Mouse (Mus musculus) lung, postnatal 0 days (tissue): ENCODE results near the gene Kcnn1. TPM values are rescaled to one million over a fixed set of nuclear protein-coding genes. Genes with fewer than 3 reads are reported as not detected.

ENCODE experiments used
- ATAC-seq: fragments of 200-750 bp; cut with Nextera tagmentation; 2 replicates; pipeline ENCODE4 v1.8.0; 2017; ENCODE audit warnings: moderate library complexity
- DNase-seq: peaks from one replicate; pipeline ENCODE4 v3.0.0-alpha.2; 2016; ENCODE audit warnings: low spot score
- H3K27ac ChIP-seq: fragments of 300-500 bp; sonication (generic); 2 replicates; pipeline ENCODE4 v1.5.1; 2014; ENCODE audit warnings: antibody characterized with exemption, mild to moderate bottlenecking, low read length, mixed read lengths
- H3K27me3 ChIP-seq: fragments of 300-500 bp; sonication (generic); replicated peaks from 2 replicates; pipeline ENCODE4 v1.6.1; 2014; ENCODE audit warnings: low read length, mixed read lengths; ENCODE audit not compliant: insufficient read depth
- H3K36me3 ChIP-seq: fragments of 300-500 bp; sonication (generic); 2 replicates; pipeline ENCODE4 v1.6.1; 2014; ENCODE audit warnings: low read length, mixed read lengths; ENCODE audit not compliant: insufficient read depth
- H3K4me1 ChIP-seq: fragments of 300-500 bp; sonication (generic); 2 replicates; pipeline ENCODE4 v1.6.1; 2014; ENCODE audit warnings: antibody characterized with exemption, low read depth, low read length, mixed read lengths; ENCODE audit not compliant: insufficient read depth
- H3K4me2 ChIP-seq: fragments of 300-500 bp; sonication (generic); replicated peaks from 2 replicates; pipeline ENCODE4 v1.6.1; 2014; ENCODE audit warnings: low read depth, mild to moderate bottlenecking, low read length, moderate library complexity, mixed read lengths
- H3K4me3 ChIP-seq: fragments of 300-500 bp; sonication (generic); 2 replicates; pipeline ENCODE4 v1.5.1; 2014; ENCODE audit warnings: low read depth, low read length
- H3K9ac ChIP-seq: fragments of 300-500 bp; sonication (generic); replicated peaks from 2 replicates; pipeline ENCODE4 v1.6.1; 2014; ENCODE audit warnings: low read depth, mild to moderate bottlenecking
- H3K9me3 ChIP-seq: fragments of 300-500 bp; sonication (generic); 2 replicates; pipeline ENCODE4 v1.6.1; 2016; ENCODE audit warnings: low read length, mixed read lengths
- CTCF ChIP-seq: IDR thresholded peaks from 2 replicates; pipeline ENCODE4 v1.5.1; 2016; ENCODE audit warnings: antibody characterized with exemption, mild to moderate bottlenecking
- EP300 ChIP-seq: IDR thresholded peaks from 2 replicates; pipeline ENCODE4 v1.6.1; 2016; ENCODE audit warnings: antibody characterized with exemption, mild to moderate bottlenecking, control low read depth
- WGBS: fragments of 180-500 bp; shearing (Covaris S2); extraction: QIAGEN DNeasy Blood & Tissue Kit; methylation state at CpG from one replicate; pipeline ENCODE4 v1.1.7; 2014; 5-methylcytosine and 5-hydroxymethylcytosine counted together
- polyA plus RNA-seq: library from polyadenylated mRNA; unstranded; fragments of >200 nt; fragmentation: Nextera tagmentation; extraction: Ambion mirVana; gene quantifications from 2 replicates; pipeline ENCODE4 v1.2.1, GENCODE M21; 2015

Gene Kcnn1
- polyA plus RNA-seq, 1 experiment from 2014 or later = 0.25 TPM

DNA sequence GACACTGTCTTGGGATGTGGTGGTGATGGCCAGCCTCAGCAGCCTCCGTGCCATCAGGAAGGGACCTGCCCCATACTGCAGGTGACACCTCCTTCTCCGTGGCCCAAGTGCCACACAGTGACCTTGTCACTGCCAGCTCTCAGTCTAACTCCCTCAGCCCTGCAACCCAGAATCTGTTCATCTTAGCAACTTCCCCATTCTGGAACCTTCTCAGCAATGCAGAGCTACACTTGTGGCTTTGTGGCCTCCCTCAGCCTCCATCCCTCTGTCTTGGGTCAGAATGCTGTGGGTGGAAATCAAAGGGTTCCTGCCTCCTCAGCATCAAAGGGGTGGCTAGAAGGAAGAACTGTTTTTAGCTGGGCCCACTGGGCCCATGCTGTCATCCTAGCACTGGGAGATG, 9.2 kb downstream of the Kcnn1 start:
- Histone ChIP-seq H3K4me2 (no peak overlapping the region), H3K9ac (no peak overlapping the region), H3K36me3 (no peaks in the 10 kb centered on the region), H3K4me1 (no peaks in the 10 kb centered on the region; the same call in 1 of the 2 replicates), H3K4me3 (no peak overlapping the region), H3K27ac (no peak overlapping the region), H3K9me3 (no peaks in the 10 kb centered on the region), H3K27me3 (no peaks in the 10 kb centered on the region)
- no peak for TF ChIP-seq CTCF
- TF ChIP-seq EP300 = no peak
- ATAC-seq (no peak), DNase-seq (no peak)
- WGBS = 71% methylated on average over 2 of the region's 2 CpGs

DNA sequence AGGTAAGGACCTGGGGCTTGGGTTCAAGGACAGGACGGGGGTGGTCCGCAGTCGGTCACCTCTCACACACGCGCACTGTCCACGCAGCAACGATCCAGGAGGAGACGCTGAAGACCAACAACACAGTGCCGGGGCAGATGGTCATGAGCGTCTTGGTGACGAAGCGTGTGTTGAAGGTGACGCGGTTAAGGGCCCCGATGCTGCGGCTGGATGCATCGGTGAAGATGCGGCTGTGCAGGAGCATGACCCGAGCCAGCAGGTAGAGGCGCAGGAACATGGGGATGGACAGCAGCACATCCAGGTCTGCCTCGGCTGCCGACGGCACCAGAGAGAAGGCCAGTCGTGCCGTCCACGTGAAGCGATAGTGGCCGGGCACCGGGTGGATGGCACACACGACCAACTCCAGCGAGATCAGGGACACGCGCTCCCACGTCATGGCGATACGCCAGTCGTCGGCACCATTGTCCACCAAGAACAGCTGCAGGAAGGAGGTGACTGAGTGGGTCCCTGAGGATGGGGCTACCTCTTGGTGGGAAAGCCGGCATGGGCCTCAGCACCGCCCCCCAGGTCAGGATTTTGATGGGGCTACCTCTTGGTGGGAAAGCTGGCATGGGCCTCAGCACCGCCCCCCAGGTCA, 10.3 kb downstream of the Kcnn1 start:
- Histone ChIP-seq H3K27me3 (no peaks in the 10 kb centered on the region), H3K9ac (no peak overlapping the region), H3K4me2 (no peak overlapping the region), H3K27ac (no peak overlapping the region), H3K36me3 (no peaks in the 10 kb centered on the region), H3K4me3 (no peak overlapping the region), H3K9me3 (no peaks in the 10 kb centered on the region), H3K4me1 (no peaks in the 10 kb centered on the region; the same call in 1 of the 2 replicates)
- TF ChIP-seq EP300 (no peak), CTCF (no peak)
- ATAC-seq (no peak), DNase-seq (no peak)
- WGBS = 86% methylated on average over 41 of the region's 41 CpGs

GRCm38 (mm10) chr8:70851837-70852236, 11.2 kb downstream of the Kcnn1 start:
- Histone ChIP-seq H3K9me3 (no peaks in the 10 kb centered on the region), H3K27ac (no peak overlapping the region), H3K4me2 (no peak overlapping the region), H3K36me3 (no peaks in the 10 kb centered on the region), H3K4me1 (no peaks in the 10 kb centered on the region; the same call in 1 of the 2 replicates), H3K9ac (no peak overlapping the region), H3K27me3 (no peaks in the 10 kb centered on the region), H3K4me3 (no peak overlapping the region)
- 44% methylated on average over 6 of the region's 6 CpGs for WGBS
- ATAC-seq = no peak
- no peak for DNase-seq
- TF ChIP-seq EP300 (no peak), CTCF (no peak)

- no peak for DNase-seq
- no peaks in the 10 kb centered on the region for H3K36me3 ChIP-seq
- no peak for ATAC-seq
- H3K9me3 ChIP-seq = no peaks in the 10 kb centered on the region
- no peaks in the 10 kb centered on the region for H3K27me3 ChIP-seq
- no peak overlapping the region for H3K4me2 ChIP-seq
- no peak overlapping the region for H3K27ac ChIP-seq
- WGBS = 88% methylated on average over 4 of the region's 4 CpGs
- no peaks in the 10 kb centered on the region for H3K4me1 ChIP-seq
- TF ChIP-seq EP300 (no peak), CTCF (no peak)
- H3K9ac ChIP-seq = no peak overlapping the region
- no peak overlapping the region for H3K4me3 ChIP-seq
These were observed 12.1 kb downstream of the Kcnn1 start for GRCm38 (mm10) chr8:70850947-70851346.

DNA sequence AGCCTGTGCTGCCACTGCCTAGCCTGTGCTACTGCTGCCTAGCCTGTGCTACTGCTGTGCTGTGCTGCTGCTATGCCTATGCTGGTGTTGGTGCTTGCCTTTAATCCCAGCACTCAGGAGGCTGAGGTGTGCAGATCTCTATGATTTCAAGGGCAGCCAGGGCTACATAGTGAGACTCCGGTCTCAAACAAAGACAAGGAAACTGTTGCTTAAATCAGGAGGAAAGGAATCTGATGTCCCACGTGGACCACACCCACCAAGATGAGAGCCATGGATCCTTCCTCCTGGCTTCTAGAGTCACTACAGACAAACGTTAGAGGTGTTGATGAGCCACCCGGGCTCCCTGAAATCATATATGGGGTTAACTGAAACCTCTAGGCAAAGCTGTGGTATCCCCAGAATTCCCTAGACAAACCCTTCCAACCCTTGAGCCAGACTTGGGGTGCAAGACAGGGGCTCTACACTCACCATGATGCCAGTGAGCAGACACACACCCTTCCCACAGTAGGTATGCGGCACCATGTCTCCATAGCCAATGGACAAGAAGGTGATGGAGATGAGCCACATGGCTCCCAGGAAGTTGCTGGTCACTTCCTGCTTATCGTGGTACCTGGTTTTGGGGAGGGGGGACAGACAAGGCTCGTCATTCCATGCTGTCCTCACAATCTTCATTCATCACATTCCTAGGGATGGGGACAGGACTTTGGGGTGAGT, 12.8 kb downstream of the Kcnn1 start:
- Histone ChIP-seq H3K27ac (no peak overlapping the region), H3K4me2 (no peak overlapping the region), H3K36me3 (no peaks in the 10 kb centered on the region), H3K9ac (no peak overlapping the region), H3K4me3 (no peak overlapping the region), H3K27me3 (no peaks in the 10 kb centered on the region), H3K4me1 (no peaks in the 10 kb centered on the region), H3K9me3 (no peaks in the 10 kb centered on the region)
- TF ChIP-seq EP300 = no peak
- TF ChIP-seq CTCF = no peak
- 61% methylated on average over 7 of the region's 7 CpGs for WGBS
- no peak for ATAC-seq
- DNase-seq = no peak

DNA sequence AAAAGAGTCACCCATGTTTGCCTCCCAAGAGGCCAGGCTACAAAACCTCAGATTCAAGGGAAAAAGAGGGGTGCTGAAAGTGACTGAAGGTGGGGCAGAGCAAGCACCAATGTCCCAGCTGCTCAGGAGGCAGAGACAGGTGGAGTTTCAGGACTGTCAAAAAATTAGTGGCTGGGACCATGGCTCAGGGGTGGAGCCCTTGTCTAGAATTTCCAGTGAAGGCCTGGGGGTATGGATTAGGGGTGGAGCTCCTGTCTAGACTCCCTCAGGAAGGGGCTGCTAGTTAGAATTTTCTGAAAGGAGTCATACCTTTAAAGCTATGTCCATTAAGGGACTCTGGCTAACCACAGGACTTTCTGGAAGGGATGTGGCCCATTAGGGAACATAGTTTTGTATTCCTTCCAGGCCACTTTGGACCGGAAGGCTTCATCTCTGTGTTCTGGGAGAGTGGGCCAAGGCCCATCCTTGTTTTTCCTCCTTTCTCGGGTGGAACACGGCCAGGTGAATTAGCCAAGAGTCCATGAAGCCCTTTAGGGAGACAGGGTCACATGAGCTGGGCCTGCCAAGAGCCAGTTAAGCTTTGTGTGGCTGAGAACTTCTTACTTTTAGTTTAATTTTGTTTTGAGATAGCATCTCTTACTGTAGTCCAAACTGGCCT, 13.6 kb downstream of the Kcnn1 start:
- no peak for DNase-seq
- Histone ChIP-seq H3K27ac (no peak overlapping the region), H3K4me3 (no peak overlapping the region), H3K9me3 (no peaks in the 10 kb centered on the region), H3K27me3 (no peaks in the 10 kb centered on the region), H3K4me2 (no peak overlapping the region), H3K9ac (no peak overlapping the region), H3K36me3 (no peaks in the 10 kb centered on the region), H3K4me1 (no peaks in the 10 kb centered on the region)
- WGBS = 72% methylated on average over 3 of the region's 3 CpGs
- no peak for ATAC-seq
- TF ChIP-seq EP300 (no peak), CTCF (no peak)
